Comparison of ENCODE assay signal across 22 mouse cellular contexts in the genomic region with DNA sequence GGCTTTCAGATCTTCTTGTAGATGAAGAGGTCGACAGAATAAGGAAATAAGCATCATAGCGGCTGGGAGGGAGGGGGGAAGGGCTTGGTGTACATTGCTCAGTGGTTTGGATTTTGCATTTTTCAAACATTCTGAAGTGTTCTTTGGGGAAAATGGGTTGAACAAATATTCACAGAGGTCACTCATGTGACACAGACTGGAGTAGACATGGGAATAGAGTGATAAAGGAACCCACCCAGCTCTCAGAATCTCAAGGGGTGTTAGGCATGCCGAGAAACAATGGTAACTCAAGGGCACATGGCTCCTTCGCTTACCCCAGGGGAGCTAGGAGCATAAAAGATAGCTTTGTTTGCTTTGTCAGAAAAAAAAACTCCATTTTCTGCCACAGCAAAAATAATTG.
DNase-seq lines count a peak whose midpoint lies in the region; ATAC-seq and TF ChIP-seq lines count a peak whose summit lies in the region.
"Had no signal": no experiment of that assay in that cellular context is flagged by ENCODE, and none has a peak within 500 bp of the region (broad histone marks: within the 10 kb centered on the region; RNA-seq: fewer than 3 reads in every experiment).

No protein-coding gene starts in this region.

- no peaks in the 10 kb centered on the region for H3K36me3 ChIP-seq in lung, embryonic 14.5 days (ENCODE audit: insufficient read depth)
- no peaks in the 10 kb centered on the region for H3K36me3 ChIP-seq in lung, embryonic 16.5 days (ENCODE audit: control insufficient read depth, insufficient read depth, low read length)
- H3K36me3 ChIP-seq in midbrain, postnatal 0 days (ENCODE audit: insufficient read depth, low read length): no peaks in the 10 kb centered on the region
- H3K36me3 ChIP-seq in midbrain, embryonic 14.5 days (ENCODE audit: control insufficient read depth, insufficient read depth, low read length): no peaks in the 10 kb centered on the region
- H3K36me3 ChIP-seq: embryonic facial prominence, embryonic 13.5 days; embryonic facial prominence, embryonic 15.5 days; forebrain, embryonic 10.5 days; forebrain, embryonic 12.5 days had no signal

- no peak overlapping the region for H3K4me2 ChIP-seq in lung, embryonic 14.5 days
- H3K4me2 ChIP-seq in lung, embryonic 16.5 days (ENCODE audit: low read depth, low read length): no peak overlapping the region
- no peak overlapping the region for H3K4me2 ChIP-seq in midbrain, postnatal 0 days (ENCODE audit: low read depth, low read length, poor library complexity, severe bottlenecking)
- H3K4me2 ChIP-seq in midbrain, embryonic 14.5 days (ENCODE audit: low read length): no peak overlapping the region
- H3K4me2 ChIP-seq: embryonic facial prominence, embryonic 13.5 days; embryonic facial prominence, embryonic 15.5 days; forebrain, embryonic 12.5 days had no signal

- WGBS in lung, embryonic 14.5 days: 61% methylated on average over 4 of the region's 4 CpGs
- 53% methylated on average over 4 of the region's 4 CpGs for WGBS in lung, embryonic 16.5 days
- WGBS in midbrain, postnatal 0 days: 65% methylated on average over 4 of the region's 4 CpGs
- WGBS in midbrain, embryonic 14.5 days: 74% methylated on average over 4 of the region's 4 CpGs

- no peak overlapping the region for H3K4me3 ChIP-seq in lung, embryonic 14.5 days (ENCODE audit: low read depth, low read length)
- H3K4me3 ChIP-seq in lung, embryonic 16.5 days (ENCODE audit: low read length): no peak overlapping the region
- no peak overlapping the region for H3K4me3 ChIP-seq in midbrain, postnatal 0 days (ENCODE audit: low read depth, low read length)
- H3K4me3 ChIP-seq in midbrain, embryonic 14.5 days (replicated peaks; ENCODE audit: low read depth, low read length): no peak overlapping the region
- H3K4me3 ChIP-seq: embryonic facial prominence, embryonic 13.5 days; embryonic facial prominence, embryonic 15.5 days; erythroblast, embryonic 14.5 days; forebrain, embryonic 10.5 days; forebrain, embryonic 12.5 days had no signal

- no peak for TF ChIP-seq CTCF in lung, embryonic 14.5 days (IDR thresholded peaks at IDR 0.05; ENCODE audit: low read depth)
- no peak for TF ChIP-seq CTCF in midbrain, postnatal 0 days (IDR thresholded peaks at IDR 0.05)

- 0 out of 2 replicates have a peak, but pooled peaks cover 2% of the 10 kb centered on the region for H3K4me1 ChIP-seq in lung, embryonic 14.5 days (ENCODE audit: insufficient read depth)
- no peaks in the 10 kb centered on the region; the same call in 1 of the 2 replicates for H3K4me1 ChIP-seq in lung, embryonic 16.5 days (replicated peaks; ENCODE audit: control insufficient read depth, insufficient read depth, low read length)
- no peaks in the 10 kb centered on the region for H3K4me1 ChIP-seq in midbrain, postnatal 0 days (ENCODE audit: insufficient read depth, low read length)
- H3K4me1 ChIP-seq in midbrain, embryonic 14.5 days (ENCODE audit: control insufficient read depth, insufficient read depth, low read length): no peaks in the 10 kb centered on the region
- H3K4me1 ChIP-seq: embryonic facial prominence, embryonic 13.5 days; embryonic facial prominence, embryonic 15.5 days; forebrain, embryonic 10.5 days; forebrain, embryonic 12.5 days had no signal

- DNase-seq in lung, embryonic 14.5 days: peak; percentile 15
- DNase-seq in lung, postnatal 36 days: no peak
- DNase-seq in lung, postnatal 10 days: no peak
- DNase-seq in midbrain, postnatal 0 days (ENCODE audit: low spot score): no peak
- DNase-seq in midbrain, embryonic 14.5 days: no peak
- DNase-seq: adrenal gland, adult 2 months; adrenal gland, postnatal 10 days; adrenal gland, postnatal 25 days; cerebellum, adult 11 months; cerebellum, adult 18-20 months; cerebellum, adult 8-10 months; cerebellum, adult 9-11 months; cerebellum, postnatal 14 days; cerebellum, postnatal 36 days; embryo, embryonic 11 days had no signal

- H3K9me3 ChIP-seq in lung, embryonic 14.5 days (ENCODE audit: low read depth, low read length): no peaks in the 10 kb centered on the region
- no peaks in the 10 kb centered on the region for H3K9me3 ChIP-seq in lung, embryonic 16.5 days (ENCODE audit: control insufficient read depth, low read length)
- no peaks in the 10 kb centered on the region for H3K9me3 ChIP-seq in midbrain, postnatal 0 days (ENCODE audit: low read length)
- no peaks in the 10 kb centered on the region for H3K9me3 ChIP-seq in midbrain, embryonic 14.5 days (ENCODE audit: control insufficient read depth, low read length)
- H3K9me3 ChIP-seq: embryonic facial prominence, embryonic 13.5 days; embryonic facial prominence, embryonic 15.5 days; forebrain, embryonic 10.5 days; forebrain, embryonic 12.5 days had no signal

- H3K9ac ChIP-seq in lung, embryonic 14.5 days: no peak overlapping the region
- H3K9ac ChIP-seq in lung, embryonic 16.5 days (ENCODE audit: low read length): no peak overlapping the region
- no peak overlapping the region for H3K9ac ChIP-seq in midbrain, postnatal 0 days (replicated peaks; ENCODE audit: low read length, poor library complexity, severe bottlenecking)
- H3K9ac ChIP-seq in midbrain, embryonic 14.5 days (replicated peaks; ENCODE audit: low read length): no peak overlapping the region
- H3K9ac ChIP-seq: embryonic facial prominence, embryonic 13.5 days; embryonic facial prominence, embryonic 15.5 days; forebrain, embryonic 12.5 days had no signal

- peak; percentile 65; the same call in 1 of the 2 replicates for ATAC-seq in lung, embryonic 14.5 days (ENCODE audit: insufficient read depth)
- ATAC-seq in lung, embryonic 16.5 days (ENCODE audit: low read depth): peak; percentile 89
- no peak for ATAC-seq in midbrain, postnatal 0 days (ENCODE audit: low FRiP score)
- no peak for ATAC-seq in midbrain, embryonic 14.5 days (ENCODE audit: low FRiP score, low TSS enrichment)
- ATAC-seq: forebrain, embryonic 14.5 days had no signal

- H3K27me3 ChIP-seq in lung, embryonic 14.5 days (ENCODE audit: insufficient read depth, low read length): no peaks in the 10 kb centered on the region
- no peaks in the 10 kb centered on the region for H3K27me3 ChIP-seq in lung, embryonic 16.5 days (ENCODE audit: control insufficient read depth, insufficient read depth, low read depth, low read length)
- no peaks in the 10 kb centered on the region for H3K27me3 ChIP-seq in midbrain, postnatal 0 days (ENCODE audit: insufficient read depth, low read length)
- no peaks in the 10 kb centered on the region for H3K27me3 ChIP-seq in midbrain, embryonic 14.5 days (ENCODE audit: control insufficient read depth, insufficient read depth, low read length)
- H3K27me3 ChIP-seq: embryonic facial prominence, embryonic 13.5 days; embryonic facial prominence, embryonic 15.5 days; forebrain, embryonic 12.5 days had no signal

- no peak overlapping the region for H3K27ac ChIP-seq in lung, embryonic 14.5 days (ENCODE audit: low read depth)
- no peak overlapping the region for H3K27ac ChIP-seq in lung, embryonic 16.5 days (ENCODE audit: low read length)
- peak overlapping the region; percentile 32; the same call in 1 of the 2 replicates for H3K27ac ChIP-seq in midbrain, postnatal 0 days (ENCODE audit: low read depth, low read length)
- H3K27ac ChIP-seq in midbrain, embryonic 14.5 days (replicated peaks; ENCODE audit: low read depth, low read length): no peak overlapping the region
- H3K27ac ChIP-seq: embryonic facial prominence, embryonic 13.5 days; embryonic facial prominence, embryonic 15.5 days; forebrain, embryonic 10.5 days; forebrain, embryonic 12.5 days had no signal

Comparison
In these comparisons a context has a peak if more than half of its experiments do, and no peak if none do; other contexts are left out.
1. ATAC-seq: peak in lung, embryonic 14.5 days (single experiment) and lung, embryonic 16.5 days (single experiment); none in midbrain, postnatal 0 days (single experiment) and midbrain, embryonic 14.5 days (single experiment).